Mouse (Mus musculus) intestine, postnatal 0 days (tissue): ENCODE results near the gene Anks1. TPM values are rescaled to one million over a fixed set of nuclear protein-coding genes. Genes with fewer than 3 reads are reported as not detected.

Experiments used
- ATAC-seq: fragments of 200-750 bp; cut with Nextera tagmentation; 2 replicates; pipeline ENCODE4 v1.8.0; 2017; ENCODE audit warnings: mild to moderate bottlenecking, moderate TSS enrichment, moderate library complexity
- H3K27ac ChIP-seq: fragments of 300-500 bp; sonication (generic); 2 replicates; pipeline ENCODE4 v1.5.1; 2014; ENCODE audit warnings: mild to moderate bottlenecking, low read depth, low read length, moderate library complexity
- H3K27me3 ChIP-seq: fragments of 300-500 bp; sonication (generic); replicated peaks from 2 replicates; pipeline ENCODE4 v1.6.1; 2014; ENCODE audit warnings: low read length, mixed read lengths; ENCODE audit not compliant: control insufficient read depth, insufficient read depth
- H3K36me3 ChIP-seq: fragments of 300-500 bp; sonication (generic); 2 replicates; pipeline ENCODE4 v1.6.1; 2014; ENCODE audit warnings: mild to moderate bottlenecking, moderate library complexity; ENCODE audit not compliant: control insufficient read depth, insufficient read depth
- H3K4me1 ChIP-seq: fragments of 300-500 bp; sonication (generic); replicated peaks from 2 replicates; pipeline ENCODE4 v1.6.1; 2014; ENCODE audit warnings: antibody characterized with exemption, low read length, mixed read lengths; ENCODE audit not compliant: control insufficient read depth, insufficient read depth
- H3K4me2 ChIP-seq: fragments of 300-500 bp; sonication (generic); replicated peaks from 2 replicates; pipeline ENCODE4 v1.6.1; 2014; ENCODE audit warnings: low read depth, mild to moderate bottlenecking, moderate library complexity
- H3K4me3 ChIP-seq: fragments of 300-500 bp; sonication (generic); 2 replicates; pipeline ENCODE4 v1.5.1; 2014; ENCODE audit warnings: low read depth, low read length
- H3K9ac ChIP-seq: fragments of 300-500 bp; sonication (generic); 2 replicates; pipeline ENCODE4 v1.6.1; 2014; ENCODE audit warnings: mild to moderate bottlenecking, low read depth, low read length
- H3K9me3 ChIP-seq: fragments of 300-500 bp; sonication (generic); 2 replicates; pipeline ENCODE4 v1.6.1; 2016; ENCODE audit warnings: mixed run types; ENCODE audit not compliant: control insufficient read depth
- CTCF ChIP-seq: sonication (generic); IDR thresholded peaks from 2 replicates; pipeline ENCODE4 v1.5.1; 2016; ENCODE audit warnings: low read depth, mild to moderate bottlenecking, control low read depth, antibody characterized with exemption, moderate library complexity
- whole genome bisulfite sequencing: fragments of 180-500 bp; shearing (Covaris S2); extraction: QIAGEN DNeasy Blood & Tissue Kit; methylation state at CpG from one replicate; pipeline ENCODE4 v1.1.7; 2014; 5-methylcytosine and 5-hydroxymethylcytosine counted together
- polyA plus RNA-seq: library from polyadenylated mRNA; unstranded; fragments of >200 nt; fragmentation: Nextera tagmentation; extraction: Ambion mirVana; gene quantifications from 2 replicates; pipeline ENCODE4 v1.2.1, GENCODE M21; 2015

Anks1 gene
- polyA plus RNA-seq, 1 experiment from 2014 or later = 10.0 TPM

- Histone ChIP-seq H3K9ac (no peak overlapping the region), H3K4me3 (no peak overlapping the region), H3K27me3 (no peaks in the 10 kb centered on the region), H3K36me3 (no peaks in the 10 kb centered on the region), H3K4me1 (no peaks in the 10 kb centered on the region), H3K4me2 (no peak overlapping the region), H3K27ac (no peak overlapping the region), H3K9me3 (no peaks in the 10 kb centered on the region)
- ATAC-seq = no peak
- TF ChIP-seq CTCF = no peak
- WGBS = 31% methylated on average over 10 of the region's 10 CpGs
These were observed 192.8 kb downstream of the Anks1 start for GRCm38 (mm10) chr17:28101902-28102319.

DNA sequence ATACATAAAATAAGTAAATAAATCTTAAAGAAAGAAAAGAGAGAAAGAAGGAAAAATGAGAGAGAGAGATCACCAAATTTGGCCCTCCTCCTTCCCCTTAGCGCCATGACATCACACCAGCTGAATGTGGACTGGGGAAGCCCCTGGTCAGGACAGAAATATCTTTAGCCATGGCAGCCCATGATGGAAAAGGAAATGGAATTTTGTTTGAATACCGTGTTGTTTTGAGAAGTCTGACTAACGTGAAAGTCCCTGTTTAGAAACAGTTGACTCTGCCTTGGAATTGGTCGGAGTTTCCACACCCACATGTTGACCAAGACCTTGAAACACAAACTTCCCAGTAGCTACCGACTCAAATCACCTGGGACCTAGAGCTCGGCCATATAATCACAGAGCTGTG is 195.3 kb downstream of the Anks1 start:
- Histone ChIP-seq H3K4me3 (no peak overlapping the region), H3K9me3 (no peaks in the 10 kb centered on the region), H3K4me2 (no peak overlapping the region), H3K36me3 (no peaks in the 10 kb centered on the region), H3K9ac (no peak overlapping the region), H3K4me1 (no peaks in the 10 kb centered on the region), H3K27me3 (no peaks in the 10 kb centered on the region), H3K27ac (no peak overlapping the region)
- 61% methylated on average over 6 of the region's 6 CpGs for WGBS
- no peak for TF ChIP-seq CTCF
- ATAC-seq = no peak

DNA sequence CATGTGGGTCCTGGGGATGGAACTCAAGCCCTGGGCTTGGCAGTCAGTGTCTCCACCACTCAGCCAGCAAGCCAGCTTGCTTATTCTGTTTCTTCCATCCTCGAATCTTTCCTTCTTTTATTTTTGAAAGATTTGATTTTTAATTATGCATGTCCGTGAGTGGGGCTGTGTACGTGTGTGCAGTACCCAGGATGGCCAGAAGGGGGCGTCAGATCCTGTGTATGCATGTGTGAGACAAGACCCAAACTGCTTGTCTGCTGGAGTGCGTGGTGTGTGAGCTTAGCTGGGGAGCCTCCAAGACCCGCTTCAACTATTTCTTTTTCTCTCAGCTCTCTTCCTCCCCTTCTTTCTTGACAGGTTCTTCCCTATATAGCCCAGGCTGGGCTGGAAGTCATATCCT is 197.2 kb downstream of the Anks1 start:
- ATAC-seq = no peak
- H3K36me3 ChIP-seq = no peaks in the 10 kb centered on the region
- no peak overlapping the region for H3K4me2 ChIP-seq

GRCm38 (mm10) chr17:28107275-28107674 is 198.2 kb downstream of the Anks1 start:
- Histone ChIP-seq H3K27ac (no peak overlapping the region), H3K9ac (no peak overlapping the region), H3K9me3 (no peaks in the 10 kb centered on the region), H3K4me2 (no peak overlapping the region), H3K27me3 (no peaks in the 10 kb centered on the region), H3K4me1 (no peaks in the 10 kb centered on the region), H3K4me3 (no peak overlapping the region), H3K36me3 (no peaks in the 10 kb centered on the region)
- ATAC-seq = no peak
- WGBS = 30% methylated on average over 14 of the region's 14 CpGs
- TF ChIP-seq CTCF = no peak

More for the DNA sequence above, 197.2 kb downstream of the Anks1 start:
- H3K4me3 ChIP-seq = no peak overlapping the region
- H3K9me3 ChIP-seq = no peaks in the 10 kb centered on the region
- no peak overlapping the region for H3K27ac ChIP-seq
- no peak overlapping the region for H3K9ac ChIP-seq
- 83% methylated on average over 6 of the region's 6 CpGs for WGBS
- peak; percentile 53 for TF ChIP-seq CTCF
- H3K4me1 ChIP-seq = no peaks in the 10 kb centered on the region
- no peaks in the 10 kb centered on the region for H3K27me3 ChIP-seq

DNA sequence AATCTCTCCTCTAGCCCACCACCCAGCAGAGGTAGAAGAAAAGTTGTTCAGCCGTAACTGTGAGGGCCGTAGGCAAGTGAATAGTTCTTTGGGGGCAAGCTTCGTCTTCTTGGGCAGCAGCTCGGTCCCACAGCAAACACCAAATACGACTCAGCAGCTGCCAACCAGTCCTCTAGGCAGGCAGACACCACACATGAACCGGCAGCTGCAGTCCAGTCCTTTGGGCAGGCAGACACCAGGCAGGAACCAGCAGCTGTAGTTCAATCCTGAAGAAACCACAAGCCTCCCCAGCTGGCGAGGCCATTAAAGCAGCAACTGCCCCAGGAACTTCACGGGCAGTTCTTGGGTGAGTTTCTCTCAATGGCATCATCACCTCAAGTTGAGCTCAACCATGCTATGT is 203.2 kb downstream of the Anks1 start:
- 89% methylated on average over 8 of the region's 8 CpGs for WGBS
- no peaks in the 10 kb centered on the region for H3K4me1 ChIP-seq
- no peak for TF ChIP-seq CTCF

More for the DNA sequence above, 203.2 kb downstream of the Anks1 start:
- Histone ChIP-seq H3K9me3 (no peaks in the 10 kb centered on the region), H3K36me3 (no peaks in the 10 kb centered on the region), H3K27me3 (no peaks in the 10 kb centered on the region), H3K9ac (no peak overlapping the region), H3K27ac (no peak overlapping the region), H3K4me3 (no peak overlapping the region), H3K4me2 (no peak overlapping the region)
- no peak for ATAC-seq

Other genes starting within 250 kb of the Anks1 start
- 8.9 and 9.9 TPM in 2 replicates for gene Spdef, start 180.4 kb upstream of the Anks1 start, polyA plus RNA-seq
- 27.4 and 29.5 TPM in 2 replicates for gene D17Wsu92e, start 88.7 kb upstream of the Anks1 start, polyA plus RNA-seq
- gene Snrpc, start 71.2 kb upstream of the Anks1 start, polyA plus RNA-seq = 156 and 160 TPM in 2 replicates
- gene Uhrf1bp1, start 52.9 kb upstream of the Anks1 start, polyA plus RNA-seq = 1.4 and 1.6 TPM in 2 replicates
- gene Taf11, start 538 bp downstream of the Anks1 start, polyA plus RNA-seq = 26.1 and 28.6 TPM in 2 replicates
- gene Tcp11, start 171.3 kb downstream of the Anks1 start, polyA plus RNA-seq = 1.6 and 1.7 TPM in 2 replicates
- 0.57 and 0.60 TPM in 2 replicates for gene Scube3, start 232.8 kb downstream of the Anks1 start, polyA plus RNA-seq